Mouse (Mus musculus) myocyte (in vitro differentiated cells): ENCODE data around the gene Stambpl1.

Source experiments
- CEBPB ChIP-seq: IDR thresholded peaks from 2 replicates; pipeline ENCODE4 v1.6.1; 2011; ENCODE audit warnings: mild to moderate bottlenecking, moderate library complexity; ENCODE audit not compliant: poor library complexity, insufficient read depth, severe bottlenecking
- E2F4 ChIP-seq: IDR thresholded peaks from one replicate; pipeline ENCODE4 v1.6.1; 2011; ENCODE audit warnings: mild to moderate bottlenecking, control low read depth, moderate library complexity; ENCODE audit not compliant: insufficient read depth
- MAX ChIP-seq: IDR thresholded peaks from one replicate; pipeline ENCODE4 v1.6.1; 2011; ENCODE audit warnings: low read depth, mild to moderate bottlenecking, control low read depth
- MYOD1 ChIP-seq, 3 experiments: IDR thresholded peaks; one replicate each; pipeline ENCODE4 v1.6.1; 2011; ENCODE audit warnings: control low read depth in 2 of 3, low read depth in 2 of 3, mild to moderate bottlenecking in 2 of 3, moderate library complexity in 1 of 3; ENCODE audit not compliant: insufficient read length in 2 of 3, control insufficient read depth in 1 of 3
- MYOG ChIP-seq, 3 experiments: IDR thresholded peaks; one replicate each; pipeline ENCODE4 v1.6.1; 2011; ENCODE audit warnings: control low read depth in 2 of 3, low read depth in 2 of 3, mild to moderate bottlenecking in 2 of 3; ENCODE audit not compliant: insufficient read length in 2 of 3, control insufficient read depth in 1 of 3, insufficient read depth in 1 of 3
- POLR2A ChIP-seq: IDR thresholded peaks from one replicate; pipeline ENCODE4 v1.6.1; 2011; ENCODE audit warnings: low read depth, mild to moderate bottlenecking, control low read depth, moderate library complexity; ENCODE audit not compliant: insufficient read length
- POLR2AphosphoS2 ChIP-seq: IDR thresholded peaks from one replicate; pipeline ENCODE4 v1.6.1; 2011; ENCODE audit warnings: low read depth, control low read depth; ENCODE audit not compliant: insufficient read length
- REST ChIP-seq: IDR thresholded peaks from one replicate; pipeline ENCODE4 v1.6.1; 2011; ENCODE audit warnings: mild to moderate bottlenecking, control low read depth, moderate library complexity; ENCODE audit not compliant: insufficient read depth, insufficient read length
- SRF ChIP-seq: IDR thresholded peaks from one replicate; pipeline ENCODE4 v1.6.1; 2011; ENCODE audit warnings: low read depth; ENCODE audit not compliant: control insufficient read depth, insufficient read length
- TCF12 ChIP-seq: IDR thresholded peaks from one replicate; pipeline ENCODE4 v1.6.1; 2011; ENCODE audit warnings: mild to moderate bottlenecking, control low read depth; ENCODE audit not compliant: poor library complexity, insufficient read depth, severe bottlenecking
- TCF3 ChIP-seq: IDR thresholded peaks from one replicate; pipeline ENCODE4 v1.6.1; 2011; ENCODE audit warnings: low read depth, control low read depth; ENCODE audit not compliant: insufficient read length
- USF1 ChIP-seq: IDR thresholded peaks from one replicate; pipeline ENCODE4 v1.6.1; 2011; ENCODE audit warnings: low read depth, mild to moderate bottlenecking, control low read depth, moderate library complexity

DNA sequence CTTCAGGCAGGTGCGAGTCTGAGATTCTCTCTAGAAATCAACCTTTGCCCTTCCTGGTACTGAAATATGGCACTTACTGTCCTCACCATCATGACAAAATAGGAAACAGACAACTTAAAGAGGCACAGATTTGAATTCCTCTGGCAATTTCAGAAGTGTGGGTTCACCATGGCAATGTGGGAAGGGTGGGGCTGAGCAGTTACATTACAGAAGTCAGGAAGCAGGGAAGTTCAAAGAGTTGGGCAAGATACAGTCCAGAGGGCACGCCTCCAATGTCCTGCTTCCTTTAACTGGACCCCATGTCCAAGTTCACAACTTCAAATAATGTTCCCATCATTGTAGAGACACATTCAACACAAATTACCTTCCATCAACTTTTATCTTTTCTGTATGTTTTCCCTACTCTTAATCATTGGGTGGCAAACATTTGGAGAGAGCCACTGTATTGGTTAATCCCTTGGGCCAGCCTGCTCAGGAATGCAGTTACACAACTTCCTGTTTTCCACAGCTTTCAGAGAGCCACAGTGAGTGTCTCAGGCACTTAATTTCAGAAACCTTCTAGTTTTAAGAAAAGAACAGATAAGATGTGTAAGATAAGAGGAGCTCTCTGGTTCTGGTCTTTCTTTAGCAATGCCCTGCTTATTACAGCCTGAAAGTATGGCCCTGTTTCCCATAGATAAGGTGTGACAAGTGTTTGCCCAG lies 70.4 kb downstream of the Stambpl1 start:
- TF ChIP-seq POLR2A (no peak), CEBPB (peak; percentile 69), E2F4 (no peak), TCF3 (no peak), REST (no peak), MYOD1 (IDR thresholded peaks at IDR 0.05; ENCODE audit: control insufficient read depth in 1 of 3, insufficient read length in 2 of 3, low read depth in 2 of 3) (no peak), POLR2AphosphoS2 (no peak), TCF12 (no peak), USF1 (no peak), SRF (no peak), MAX (no peak), MYOG (IDR thresholded peaks at IDR 0.05; ENCODE audit: control insufficient read depth in 1 of 3, insufficient read depth in 1 of 3, insufficient read length in 2 of 3, low read depth in 2 of 3) (no peak)
